In the genomic region with DNA sequence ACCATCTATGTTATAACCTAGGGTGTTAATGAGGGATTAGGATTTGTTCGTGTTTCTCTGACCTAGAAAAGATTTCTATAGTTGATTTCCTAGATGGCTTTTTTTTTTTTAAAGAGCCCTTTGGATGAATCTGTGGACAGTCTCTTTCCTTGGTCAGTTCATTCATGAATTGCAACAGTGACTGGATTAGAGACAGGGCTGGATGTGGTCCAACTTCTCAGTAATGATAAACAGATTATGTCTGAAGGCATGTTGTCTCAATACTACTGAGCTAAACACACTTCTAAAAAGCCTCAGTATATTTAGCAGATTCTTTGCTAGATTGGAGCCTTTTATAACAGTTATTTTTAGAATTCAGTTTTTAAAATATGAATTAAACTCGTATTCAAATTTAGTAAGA, we compare ENCODE assay signal across 16 mouse cellular contexts. TPM values are rescaled to one million over a fixed set of nuclear protein-coding genes. Genes with fewer than 3 reads are reported as not detected.
DNase-seq lines count a peak whose midpoint lies in the region; ATAC-seq and TF ChIP-seq lines count a peak whose summit lies in the region.
"Had no signal": no experiment of that assay in that cellular context is flagged by ENCODE, and none has a peak within 500 bp of the region (broad histone marks: within the 10 kb centered on the region; RNA-seq: fewer than 3 reads in every experiment).

No protein-coding gene starts in this region.

- H3K27me3 ChIP-seq in midbrain, embryonic 14.5 days (ENCODE audit: control insufficient read depth, insufficient read depth, low read length): no peaks in the 10 kb centered on the region
- H3K27me3 ChIP-seq in midbrain, embryonic 10.5 days (ENCODE audit: low read depth, poor library complexity, severe bottlenecking): no peaks in the 10 kb centered on the region; the same call in 1 of the 2 replicates
- H3K27me3 ChIP-seq: embryonic facial prominence, embryonic 15.5 days; forebrain, embryonic 15.5 days; hindbrain, embryonic 15.5 days; stomach, embryonic 15.5 days had no signal

- no peak for TF ChIP-seq CTCF in brain, embryonic 14.5 days (IDR thresholded peaks at IDR 0.05; ENCODE audit: borderline replicate concordance, extremely low read depth, insufficient read depth, insufficient read length)

- no peak for ATAC-seq in midbrain, embryonic 14.5 days (ENCODE audit: low FRiP score, low TSS enrichment)
- ATAC-seq: activated CD4-positive, CD25-positive, alpha-beta regulatory T cell, adult 4 months; forebrain, embryonic 15.5 days had no signal

- H3K4me3 ChIP-seq in midbrain, embryonic 14.5 days (replicated peaks; ENCODE audit: low read depth, low read length): no peak overlapping the region
- H3K4me3 ChIP-seq in midbrain, embryonic 10.5 days: no peak overlapping the region
- H3K4me3 ChIP-seq: embryonic facial prominence, embryonic 15.5 days; forebrain, embryonic 15.5 days; gastrocnemius, adult 2 months; hindbrain, embryonic 15.5 days; megakaryocyte, embryonic 14.5 days; stomach, embryonic 15.5 days had no signal

- no peak overlapping the region for H3K4me2 ChIP-seq in midbrain, embryonic 14.5 days (ENCODE audit: low read length)
- H3K4me2 ChIP-seq: embryonic facial prominence, embryonic 15.5 days; forebrain, embryonic 15.5 days; hindbrain, embryonic 15.5 days; stomach, embryonic 15.5 days had no signal

- TF ChIP-seq POLR2A in brain, embryonic 14.5 days (IDR thresholded peaks at IDR 0.05; ENCODE audit: borderline replicate concordance, extremely low read depth, insufficient read depth, insufficient read length, poor library complexity, severe bottlenecking): no peak

- no peak overlapping the region for H3K27ac ChIP-seq in midbrain, embryonic 14.5 days (replicated peaks; ENCODE audit: low read depth, low read length)
- H3K27ac ChIP-seq in midbrain, embryonic 10.5 days (replicated peaks): no peak overlapping the region
- H3K27ac ChIP-seq: embryonic facial prominence, embryonic 15.5 days; forebrain, embryonic 15.5 days; gastrocnemius, adult 2 months; hindbrain, embryonic 15.5 days; liver, embryonic 14.5 days; stomach, embryonic 15.5 days had no signal

- no peaks in the 10 kb centered on the region for H3K4me1 ChIP-seq in midbrain, embryonic 14.5 days (ENCODE audit: control insufficient read depth, insufficient read depth, low read length)
- peaks cover 18% of the 10 kb centered on the region for H3K4me1 ChIP-seq in midbrain, embryonic 10.5 days
- H3K4me1 ChIP-seq: forebrain, embryonic 15.5 days; hindbrain, embryonic 15.5 days; megakaryocyte, embryonic 14.5 days; stomach, embryonic 15.5 days had no signal

- WGBS in midbrain, embryonic 14.5 days: 57% methylated on average over 2 of the region's 2 CpGs
- WGBS in midbrain, embryonic 10.5 days: 75% methylated on average over 2 of the region's 2 CpGs

- peak; percentile 23 to 38 for DNase-seq in kidney, adult 8-10 months
- no peak for DNase-seq in kidney, adult 18-20 months
- DNase-seq in midbrain, embryonic 14.5 days: peak; percentile 32
- DNase-seq in midbrain, embryonic 10.5 days (ENCODE audit: low spot score): no peak
- DNase-seq in brain, embryonic 14.5 days (ENCODE audit: low read depth): peak; percentile 24
- DNase-seq in lung, postnatal 25 days (ENCODE audit: low spot score): peak; percentile 12
- DNase-seq in thymus, postnatal 36 days: no peak
- DNase-seq: gastrocnemius, adult 2 months; heart, adult 18-20 months had no signal

- H3K9ac ChIP-seq in midbrain, embryonic 14.5 days (replicated peaks; ENCODE audit: low read length): no peak overlapping the region
- H3K9ac ChIP-seq: embryonic facial prominence, embryonic 15.5 days; forebrain, embryonic 15.5 days; hindbrain, embryonic 15.5 days; liver, embryonic 14.5 days; stomach, embryonic 15.5 days had no signal

- H3K9me3 ChIP-seq in midbrain, embryonic 14.5 days (ENCODE audit: control insufficient read depth, low read length): no peaks in the 10 kb centered on the region
- H3K9me3 ChIP-seq in midbrain, embryonic 10.5 days (replicated peaks): no peaks in the 10 kb centered on the region
- H3K9me3 ChIP-seq: embryonic facial prominence, embryonic 15.5 days; forebrain, embryonic 15.5 days; hindbrain, embryonic 15.5 days; stomach, embryonic 15.5 days had no signal

- no peaks in the 10 kb centered on the region for H3K36me3 ChIP-seq in midbrain, embryonic 14.5 days (ENCODE audit: control insufficient read depth, insufficient read depth, low read length)
- H3K36me3 ChIP-seq in midbrain, embryonic 10.5 days: no peaks in the 10 kb centered on the region
- H3K36me3 ChIP-seq: embryonic facial prominence, embryonic 15.5 days; forebrain, embryonic 15.5 days; hindbrain, embryonic 15.5 days; stomach, embryonic 15.5 days had no signal

RNA-seq across cellular contexts. Expression of a gene that starts 44.9 kb away (rescaled TPM):
- polyA plus RNA-seq in midbrain, embryonic 14.5 days (2014; fragmentation: Nextera tagmentation; extraction: Ambion mirVana): 0.31 and 0.37 TPM in 2 replicates
- 0.75 and 0.98 TPM in 2 replicates for polyA plus RNA-seq in midbrain, embryonic 10.5 days (2016; fragmentation: Nextera tagmentation; extraction: Ambion mirVana)
- 1.6 and 3.5 TPM in 2 replicates for polyA plus RNA-seq in brain, embryonic 14.5 days (2012; rRNA removed)
- polyA plus RNA-seq: activated CD4-positive, CD25-positive, alpha-beta regulatory T cell, adult 4 months had no signal

Comparison
In these comparisons a context has a peak if more than half of its experiments do, and no peak if none do; other contexts are left out.
1. DNase-seq: peak in kidney, adult 8-10 months (2 of 2), midbrain, embryonic 14.5 days (single experiment), brain, embryonic 14.5 days (single experiment) and lung, postnatal 25 days (single experiment); none in kidney, adult 18-20 months (single experiment), midbrain, embryonic 10.5 days (single experiment) and thymus, postnatal 36 days (0 of 2).